Mouse (Mus musculus) heart, adult 2 months (tissue): ENCODE data around the gene Dock2.

Source experiments
- CTCF ChIP-seq: fragments of 200-600 bp; IDR thresholded peaks from 2 replicates; pipeline ENCODE4 v1.8.1; 2022; ENCODE audit warnings: antibody characterized with exemption, mild to moderate bottlenecking, moderate library complexity
- EP300 ChIP-seq: fragments of 200-500 bp; IDR thresholded peaks from 2 replicates; pipeline ENCODE4 v1.6.1; 2011; ENCODE audit warnings: low read depth, low read length, control low read depth; ENCODE audit not compliant: insufficient read depth
- POLR2A ChIP-seq: fragments of 200-500 bp; IDR thresholded peaks from 2 replicates; pipeline ENCODE4 v1.6.1; 2011; ENCODE audit warnings: mild to moderate bottlenecking, low read depth, low read length, control low read depth; ENCODE audit not compliant: insufficient read depth

DNA sequence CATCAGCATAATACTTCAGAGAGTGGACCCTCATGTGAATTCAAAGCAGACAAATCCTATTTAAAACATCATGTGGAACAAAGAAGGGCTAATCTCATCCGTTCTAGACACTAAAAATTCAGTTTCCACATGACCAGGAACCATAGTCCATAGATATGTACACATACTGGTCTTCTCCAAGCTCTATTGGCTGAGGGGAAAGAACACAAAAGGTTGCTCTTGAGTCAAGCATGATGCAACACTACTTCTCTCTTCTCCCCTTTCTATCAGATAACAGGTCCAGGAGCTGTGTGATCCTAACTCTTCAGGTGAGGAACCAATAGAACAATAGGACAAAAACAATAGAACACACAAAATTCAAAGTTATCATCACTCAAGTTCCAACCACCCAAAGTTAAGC, 42.6 kb downstream of the Dock2 start:
- TF ChIP-seq POLR2A (no peak), CTCF (no peak), EP300 (no peak)
